Mouse (Mus musculus): ENCODE data around the gene Sf3b4. TPM values are rescaled to one million over a fixed set of nuclear protein-coding genes. Genes with fewer than 3 reads are reported as not detected.

The Sf3b4 gene
- polyA plus RNA-seq, 1 experiment from 2014 or later: 125 TPM

DNA sequence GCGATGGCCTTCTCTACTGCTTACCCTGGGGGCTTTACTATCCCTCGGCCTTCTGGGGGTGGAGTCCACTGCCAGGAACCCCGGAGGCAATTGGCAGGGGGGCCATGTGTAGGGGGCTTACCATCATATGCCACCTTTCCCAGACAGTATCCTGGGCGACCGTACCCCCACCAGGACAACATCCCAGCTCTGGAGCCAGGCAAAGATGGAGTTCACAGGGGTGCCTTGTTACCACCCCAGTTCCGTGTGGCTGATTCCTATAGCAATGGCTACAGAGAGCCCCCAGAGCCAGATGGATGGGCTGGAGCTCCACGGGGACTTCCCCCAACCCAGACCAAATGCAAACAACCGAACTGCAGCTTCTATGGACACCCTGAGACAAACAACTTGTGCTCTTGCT lies 16.6 kb upstream of the Sf3b4 start:
- no peaks in the 10 kb centered on the region for H3K9me3 ChIP-seq (replicated peaks; ENCODE audit: control insufficient read depth, low read length)
- no peak overlapping the region for H3K4me3 ChIP-seq (replicated peaks; ENCODE audit: low read length)
- no peak for ATAC-seq (ENCODE audit: insufficient read depth, low FRiP score)
- H3K4me2 ChIP-seq (ENCODE audit: low read depth, low read length): no peak overlapping the region
- peaks cover 10% of the 10 kb centered on the region for H3K4me1 ChIP-seq (ENCODE audit: control insufficient read depth, insufficient read depth, low read length)
- 0 out of 2 replicates have a peak, but pooled peaks cover 15% of the 10 kb centered on the region for H3K36me3 ChIP-seq (ENCODE audit: control insufficient read depth, insufficient read depth, low read length)
- no peak overlapping the region for H3K27ac ChIP-seq (ENCODE audit: low read length)
- H3K27me3 ChIP-seq (ENCODE audit: control insufficient read depth, insufficient read depth, low read length): no peaks in the 10 kb centered on the region
- no peak overlapping the region for H3K9ac ChIP-seq (ENCODE audit: low read length)
- 78% methylated on average over 8 of the region's 8 CpGs for WGBS

DNA sequence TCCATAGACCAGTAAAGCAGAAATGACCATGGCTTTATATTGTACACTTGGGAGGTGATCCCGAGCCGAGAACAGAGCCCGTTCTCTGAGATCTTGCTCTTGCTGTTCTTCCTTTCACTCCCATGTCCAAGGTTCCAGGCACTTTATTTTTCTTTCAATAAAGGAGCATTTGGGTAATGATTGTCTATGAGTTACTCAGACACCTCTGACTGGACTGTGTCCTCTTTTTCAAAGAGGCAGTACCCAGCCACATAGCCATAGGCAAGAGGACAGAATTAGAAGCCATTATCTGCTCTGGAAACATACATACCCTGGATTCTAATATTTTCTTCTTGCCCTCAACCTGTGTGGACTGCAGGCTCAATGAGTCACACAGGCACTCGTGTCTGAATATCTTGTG lies 12.3 kb upstream of the Sf3b4 start:
- peak overlapping the region; percentile 13 for H3K9ac ChIP-seq (ENCODE audit: low read length)
- H3K4me3 ChIP-seq (replicated peaks; ENCODE audit: low read length): no peak overlapping the region
- peaks cover 16% of the 10 kb centered on the region for H3K4me1 ChIP-seq (ENCODE audit: control insufficient read depth, insufficient read depth, low read length)
- H3K27me3 ChIP-seq (ENCODE audit: control insufficient read depth, insufficient read depth, low read length): no peaks in the 10 kb centered on the region
- H3K27ac ChIP-seq (ENCODE audit: low read length): peak overlapping the region; percentile 95
- 56% methylated on average over 4 of the region's 4 CpGs for WGBS
- no peaks in the 10 kb centered on the region for H3K36me3 ChIP-seq (ENCODE audit: control insufficient read depth, insufficient read depth, low read length)
- H3K9me3 ChIP-seq (replicated peaks; ENCODE audit: control insufficient read depth, low read length): no peaks in the 10 kb centered on the region
- no peak for ATAC-seq (ENCODE audit: insufficient read depth, low FRiP score)
- peak overlapping the region; percentile 99; the same call in 1 of the 2 replicates for H3K4me2 ChIP-seq (ENCODE audit: low read depth, low read length)

DNA sequence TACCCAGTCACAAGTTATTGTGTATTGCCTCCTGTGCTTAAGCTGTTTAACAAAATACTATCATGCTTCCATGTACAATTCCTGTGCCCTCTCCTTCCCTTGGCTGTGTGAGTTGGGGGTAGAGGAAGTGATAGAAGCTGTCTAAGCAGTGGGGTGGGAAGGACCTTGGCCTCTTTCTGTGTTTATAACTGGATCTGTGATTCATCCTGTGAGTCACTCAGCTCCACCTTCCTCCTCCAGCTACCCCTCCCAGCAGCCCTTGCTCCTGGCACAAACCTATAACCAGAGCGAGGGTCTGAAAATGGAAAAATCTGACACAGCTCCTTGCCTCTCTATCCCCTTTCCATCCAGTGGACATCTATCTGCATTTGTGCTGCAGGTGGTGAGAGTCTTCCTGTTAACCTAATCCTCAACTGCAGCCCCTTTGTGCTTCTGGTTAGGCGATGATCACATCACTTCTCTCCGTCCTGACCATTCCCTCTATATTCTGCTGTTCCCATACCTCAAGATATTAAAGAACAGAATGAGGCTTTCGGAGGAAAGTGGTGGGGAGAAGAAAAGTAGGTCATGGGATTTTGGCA lies 11.8 kb upstream of the Sf3b4 start:
- Histone ChIP-seq H3K9me3 (replicated peaks; ENCODE audit: control insufficient read depth, low read length) (no peaks in the 10 kb centered on the region), H3K27ac (ENCODE audit: low read length) (peak overlapping the region; percentile 95), H3K4me3 (replicated peaks; ENCODE audit: low read length) (peak overlapping the region; percentile 51), H3K36me3 (ENCODE audit: control insufficient read depth, insufficient read depth, low read length) (no peaks in the 10 kb centered on the region), H3K9ac (ENCODE audit: low read length) (peak overlapping the region; percentile 69), H3K27me3 (ENCODE audit: control insufficient read depth, insufficient read depth, low read length) (no peaks in the 10 kb centered on the region), H3K4me1 (ENCODE audit: control insufficient read depth, insufficient read depth, low read length) (peaks cover 16% of the 10 kb centered on the region), H3K4me2 (ENCODE audit: low read depth, low read length) (peak overlapping the region; percentile 99)
- ATAC-seq (ENCODE audit: insufficient read depth, low FRiP score): peak; percentile 84
- WGBS: 30% methylated on average over 4 of the region's 4 CpGs

DNA sequence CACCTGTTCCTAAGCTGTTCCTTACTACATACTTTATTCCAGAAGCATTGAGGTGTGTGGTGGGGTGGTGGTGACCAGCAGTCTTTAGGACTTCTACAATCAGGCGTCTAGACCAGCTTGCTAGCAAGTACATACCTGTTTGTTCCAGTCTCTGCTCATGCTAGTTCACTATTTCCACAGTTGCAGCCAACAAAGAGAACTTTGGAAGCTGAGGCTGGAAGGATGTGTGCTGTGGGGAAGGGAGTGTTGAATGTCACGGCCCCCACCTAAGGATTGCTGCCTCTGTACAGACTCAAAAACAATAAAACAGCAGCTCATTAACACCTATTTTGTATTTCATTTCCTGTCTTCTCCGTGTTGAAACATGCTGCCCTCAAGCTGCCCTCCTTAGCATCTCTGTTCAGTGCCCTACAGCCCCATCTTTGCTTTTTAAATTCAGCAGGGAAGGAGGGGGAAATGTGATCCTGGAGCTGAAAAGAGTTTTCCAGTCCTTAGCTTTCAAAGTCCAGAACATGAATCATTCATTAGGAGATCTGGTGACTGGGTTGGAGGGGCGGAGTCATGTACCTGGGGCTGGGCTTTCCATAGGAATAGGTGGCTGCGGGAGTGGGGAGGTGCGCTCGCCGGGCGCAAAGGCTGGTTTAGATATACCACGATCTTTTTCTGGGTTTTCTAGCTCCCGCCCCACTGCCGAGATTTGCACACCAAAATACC lies 11.2 kb upstream of the Sf3b4 start:
- WGBS: under 1% methylated on average over 12 of the region's 12 CpGs
- Histone ChIP-seq H3K9me3 (replicated peaks; ENCODE audit: control insufficient read depth, low read length) (no peaks in the 10 kb centered on the region), H3K4me2 (ENCODE audit: low read depth, low read length) (peak overlapping the region; percentile 99), H3K27me3 (ENCODE audit: control insufficient read depth, insufficient read depth, low read length) (no peaks in the 10 kb centered on the region), H3K9ac (ENCODE audit: low read length) (peak overlapping the region; percentile 69), H3K4me3 (replicated peaks; ENCODE audit: low read length) (peak overlapping the region; percentile 51), H3K4me1 (ENCODE audit: control insufficient read depth, insufficient read depth, low read length) (peaks cover 16% of the 10 kb centered on the region), H3K27ac (ENCODE audit: low read length) (peak overlapping the region; percentile 95), H3K36me3 (ENCODE audit: control insufficient read depth, insufficient read depth, low read length) (no peaks in the 10 kb centered on the region)
- peak; percentile 84 for ATAC-seq (ENCODE audit: insufficient read depth, low FRiP score)

DNA sequence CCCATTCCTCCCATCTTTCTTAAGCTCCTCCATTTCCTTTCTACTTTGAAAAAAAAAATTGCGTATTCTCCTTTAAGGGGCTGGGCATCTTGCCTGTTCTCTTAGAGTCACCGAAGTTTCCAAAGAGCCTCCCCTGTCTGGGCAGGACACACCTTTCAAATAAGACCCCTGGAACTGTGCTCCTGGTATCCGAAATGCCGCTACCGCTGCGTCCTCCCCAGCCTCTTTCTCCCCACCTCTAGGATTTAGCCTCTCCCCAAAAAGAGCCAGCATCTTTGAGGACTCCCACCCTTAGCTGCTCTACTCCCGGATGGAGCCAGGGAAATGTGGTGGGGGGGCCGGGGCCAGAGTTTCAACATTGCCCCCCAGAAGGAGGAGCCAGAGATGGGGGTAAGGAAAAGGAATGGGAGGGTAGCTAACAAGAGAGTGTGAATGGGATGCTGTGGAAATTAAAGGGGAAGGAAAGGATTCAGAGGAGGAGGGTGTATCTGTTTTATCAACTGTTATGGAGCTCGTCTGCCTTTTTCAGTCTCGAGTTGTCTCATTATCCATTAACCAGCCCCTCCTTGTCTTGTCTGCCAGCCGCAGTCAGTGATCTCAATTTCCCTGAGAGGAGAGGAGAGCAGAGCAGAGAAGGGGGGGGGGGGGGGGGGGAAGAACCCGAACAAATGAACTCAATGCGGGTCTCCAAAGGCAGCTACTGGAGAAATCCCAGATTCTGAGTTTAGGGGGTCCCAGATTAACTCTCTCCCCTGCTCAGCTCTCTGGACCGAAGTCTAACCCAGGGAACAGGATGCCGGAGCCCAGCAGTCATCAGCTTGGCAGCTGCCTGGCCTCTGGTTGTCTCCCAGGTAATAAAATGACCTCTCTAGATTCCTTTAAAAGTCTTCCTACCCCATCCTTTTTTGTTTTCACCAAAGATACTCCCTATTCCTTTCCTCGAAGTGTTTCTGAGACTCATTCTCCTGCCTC lies 10.0 kb upstream of the Sf3b4 start, which contains the start of gene Mtmr11:
Mtmr11 (plus strand) TSS at position 136 of the 972 bp plus-strand sequence.
- Histone ChIP-seq H3K4me3 (replicated peaks; ENCODE audit: low read length) (peak within 1 kb of the TSS; percentile 51), H3K9ac (ENCODE audit: low read length) (peak within 1 kb of the TSS; percentile 69), H3K4me2 (ENCODE audit: low read depth, low read length) (peak within 1 kb of the TSS; percentile 99), H3K27ac (ENCODE audit: low read length) (peak within 1 kb of the TSS; percentile 95), H3K36me3 (ENCODE audit: control insufficient read depth, insufficient read depth, low read length) (no peaks in the 10 kb centered on the region), H3K4me1 (ENCODE audit: control insufficient read depth, insufficient read depth, low read length) (peaks cover 16% of the 10 kb centered on the region), H3K27me3 (ENCODE audit: control insufficient read depth, insufficient read depth, low read length) (no peaks in the 10 kb centered on the region), H3K9me3 (replicated peaks; ENCODE audit: control insufficient read depth, low read length) (no peaks in the 10 kb centered on the region)
- 5% methylated on average over 16 of the region's 16 CpGs for WGBS
- ATAC-seq (ENCODE audit: insufficient read depth, low FRiP score): peak; percentile 31; the same call in 1 of the 2 replicates

DNA sequence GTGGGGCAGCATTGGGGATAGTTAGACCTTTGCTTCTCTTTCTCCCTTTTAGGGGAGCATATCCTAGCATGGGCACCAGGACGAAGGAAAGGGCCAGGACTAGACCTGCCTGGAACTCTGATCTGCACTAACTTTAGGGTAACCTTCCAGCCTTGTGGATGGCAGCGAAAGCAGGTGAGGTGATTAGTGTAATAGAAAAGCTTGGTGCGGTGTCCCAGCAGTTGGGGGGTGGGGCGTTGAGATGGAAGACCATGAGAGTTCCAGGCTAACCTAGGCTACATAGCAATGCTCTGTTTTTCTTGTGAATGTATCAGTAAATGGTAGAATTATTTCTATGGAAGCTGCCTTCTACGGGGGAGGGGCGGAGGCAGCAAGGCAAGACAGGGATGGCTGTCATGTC lies 9.1 kb upstream of the Sf3b4 start:
- WGBS: 81% methylated on average over 6 of the region's 6 CpGs
- Histone ChIP-seq H3K4me3 (replicated peaks; ENCODE audit: low read length) (peak overlapping the region; percentile 51; the same call in 1 of the 2 replicates), H3K9ac (ENCODE audit: low read length) (no peak overlapping the region), H3K27ac (ENCODE audit: low read length) (no peak overlapping the region), H3K9me3 (replicated peaks; ENCODE audit: control insufficient read depth, low read length) (no peaks in the 10 kb centered on the region), H3K4me1 (ENCODE audit: control insufficient read depth, insufficient read depth, low read length) (peaks cover 16% of the 10 kb centered on the region), H3K36me3 (ENCODE audit: control insufficient read depth, insufficient read depth, low read length) (no peaks in the 10 kb centered on the region), H3K4me2 (ENCODE audit: low read depth, low read length) (peak overlapping the region; percentile 99; the same call in 1 of the 2 replicates), H3K27me3 (ENCODE audit: control insufficient read depth, insufficient read depth, low read length) (no peaks in the 10 kb centered on the region)
- ATAC-seq (ENCODE audit: insufficient read depth, low FRiP score): no peak

DNA sequence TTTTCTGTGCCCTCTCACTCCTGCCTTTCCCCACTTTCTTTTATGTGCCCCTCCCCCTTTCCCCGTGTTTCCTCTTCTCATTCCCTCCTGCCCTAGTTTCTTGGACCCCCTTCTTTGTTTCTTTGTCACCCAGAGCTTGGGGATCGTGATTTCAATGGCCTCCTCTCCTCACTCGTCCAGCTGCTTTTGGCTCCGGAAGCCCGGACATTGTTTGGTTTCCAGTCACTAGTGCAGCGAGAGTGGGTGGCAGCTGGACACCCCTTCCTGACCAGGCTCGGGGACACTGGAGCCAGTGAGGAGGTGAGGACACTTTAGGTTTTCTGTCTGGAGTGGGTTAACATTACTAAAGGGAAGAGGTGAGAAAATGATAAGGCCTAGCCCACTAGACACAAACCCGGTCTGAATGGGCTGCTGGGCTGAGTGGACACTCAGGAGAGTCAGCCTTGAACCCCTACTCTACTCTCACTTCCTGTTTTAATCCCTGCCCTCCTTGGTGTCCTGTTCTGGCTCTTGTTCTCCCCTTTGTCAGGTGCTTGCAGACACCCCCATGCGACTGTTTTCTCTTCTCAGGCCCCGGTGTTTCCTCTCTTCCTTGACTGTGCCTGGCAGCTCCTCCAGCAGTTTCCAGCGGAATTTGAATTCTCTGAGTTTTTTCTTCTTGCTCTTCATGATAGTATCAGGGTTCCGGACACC lies 3.5 kb upstream of the Sf3b4 start:
- Histone ChIP-seq H3K27me3 (ENCODE audit: control insufficient read depth, insufficient read depth, low read length) (no peaks in the 10 kb centered on the region), H3K4me3 (replicated peaks; ENCODE audit: low read length) (no peak overlapping the region), H3K9ac (ENCODE audit: low read length) (no peak overlapping the region), H3K36me3 (ENCODE audit: control insufficient read depth, insufficient read depth, low read length) (no peaks in the 10 kb centered on the region), H3K4me2 (ENCODE audit: low read depth, low read length) (no peak overlapping the region), H3K9me3 (replicated peaks; ENCODE audit: control insufficient read depth, low read length) (no peaks in the 10 kb centered on the region), H3K27ac (ENCODE audit: low read length) (no peak overlapping the region), H3K4me1 (ENCODE audit: control insufficient read depth, insufficient read depth, low read length) (peaks cover 8% of the 10 kb centered on the region; the same call in 1 of the 2 replicates)
- 66% methylated on average over 12 of the region's 12 CpGs for WGBS
- ATAC-seq (ENCODE audit: insufficient read depth, low FRiP score): no peak

DNA sequence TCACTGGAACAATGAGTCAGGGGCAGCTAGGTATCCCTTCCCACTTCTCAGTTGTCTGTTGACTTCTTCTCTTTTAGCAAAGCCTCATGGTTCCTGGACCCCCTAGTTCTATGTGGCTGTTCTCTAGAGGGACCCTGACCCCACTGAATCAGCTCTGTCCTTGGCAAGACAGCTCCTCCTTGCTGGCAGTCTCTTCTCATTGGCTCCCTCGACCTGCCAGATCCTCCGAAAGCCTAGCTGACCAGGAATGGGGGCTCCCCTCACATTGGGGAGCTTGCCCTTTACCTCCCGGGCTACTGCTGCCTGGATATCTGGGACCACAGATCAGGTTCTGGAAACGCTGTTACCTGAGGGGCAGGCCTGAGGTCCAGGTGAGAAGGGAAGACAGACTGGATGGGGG lies 1.9 kb upstream of the Sf3b4 start:
- 0 out of 2 replicates have a peak, but pooled peaks cover 8% of the 10 kb centered on the region for H3K36me3 ChIP-seq (ENCODE audit: control insufficient read depth, insufficient read depth, low read length)
- peaks cover 15% of the 10 kb centered on the region for H3K4me1 ChIP-seq (ENCODE audit: control insufficient read depth, insufficient read depth, low read length)
- WGBS: 83% methylated on average over 4 of the region's 4 CpGs
- no peaks in the 10 kb centered on the region for H3K9me3 ChIP-seq (replicated peaks; ENCODE audit: control insufficient read depth, low read length)
- no peak overlapping the region for H3K4me2 ChIP-seq (ENCODE audit: low read depth, low read length)
- no peak overlapping the region for H3K4me3 ChIP-seq (replicated peaks; ENCODE audit: low read length)
- no peak for ATAC-seq (ENCODE audit: insufficient read depth, low FRiP score)
- no peak overlapping the region; the same call in 1 of the 2 replicates for H3K9ac ChIP-seq (ENCODE audit: low read length)
- H3K27me3 ChIP-seq (ENCODE audit: control insufficient read depth, insufficient read depth, low read length): no peaks in the 10 kb centered on the region
- no peak overlapping the region for H3K27ac ChIP-seq (ENCODE audit: low read length)

Measured in stomach, embryonic 16.5 days (tissue).